Mouse (Mus musculus): ENCODE measurements at regions not wholly inside any gene's neighbourhood (a gene's known extent, or its start where the extent isn't known, plus 50 kb on each side); places are given as distances from the start of the nearest gene placed in this dataset.

DNA sequence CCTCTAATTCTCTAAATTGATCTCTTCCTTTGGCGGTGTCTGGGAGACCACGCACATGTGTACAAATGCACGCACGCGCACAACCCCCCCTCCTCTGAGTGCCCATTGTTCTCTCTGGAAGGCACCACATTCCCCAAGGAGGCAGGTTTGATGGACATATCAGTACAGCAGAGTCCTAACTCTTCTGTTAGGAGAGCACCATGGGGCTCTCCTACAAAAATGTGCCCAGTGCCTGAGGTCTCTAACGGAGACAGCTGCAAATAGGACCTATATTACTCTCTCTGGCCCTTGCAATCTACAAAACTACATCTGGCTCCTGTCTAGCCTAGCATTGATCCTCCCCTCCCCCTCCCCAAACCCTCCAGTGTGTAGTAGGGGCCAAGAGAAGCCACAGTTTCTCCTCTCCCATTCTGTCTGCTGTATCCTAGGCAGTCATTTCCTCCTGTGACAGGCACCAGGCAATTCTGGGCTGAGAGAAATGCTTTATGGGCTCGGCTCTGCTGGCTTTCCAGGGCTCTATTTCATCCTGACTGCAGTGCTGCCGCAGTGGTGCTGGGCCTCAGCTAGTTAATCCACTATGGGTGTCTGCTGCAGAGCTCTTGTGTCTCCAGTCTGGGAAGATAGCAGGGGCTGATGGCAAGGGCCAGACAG, 340.6 kb downstream of the Rps24 start:
- in situ Hi-C loops (cut with MboI, MseI) = no loop called here

GRCm38 (mm10) chr14:24829001-24829400, 342.1 kb downstream of the Rps24 start:
- in situ Hi-C loops (cut with MboI, MseI) = no loop called here

- in situ Hi-C loops (cut with MboI, MseI) = no loop called here
Observed at GRCm38 (mm10) chr14:24833211-24833610, 346.3 kb downstream of the Rps24 start.

DNA sequence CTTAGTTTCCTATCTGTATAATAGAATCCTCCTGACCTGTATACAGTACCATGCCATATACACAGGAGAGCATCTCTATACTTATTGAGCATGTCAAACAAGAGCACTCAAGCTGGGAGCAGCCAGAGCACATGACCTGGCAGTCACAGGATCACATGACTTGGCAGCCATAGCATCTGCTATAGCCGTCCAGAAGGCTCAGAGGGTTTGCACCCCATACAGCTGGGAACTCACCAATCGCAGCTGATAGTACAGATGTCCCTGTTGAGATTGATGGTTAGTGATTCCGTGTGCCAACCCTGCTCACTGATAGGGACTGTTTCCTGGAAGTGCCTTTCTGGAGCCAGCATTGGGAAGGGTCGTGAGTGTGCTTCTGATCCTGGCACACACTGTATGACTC, 351.3 kb downstream of the Rps24 start:
- in situ Hi-C loops (cut with MboI, MseI) = no loop called here

- in situ Hi-C loops (cut with MboI, MseI) = no loop called here
Observed at GRCm38 (mm10) chr14:24839056-24839455, 352.1 kb downstream of the Rps24 start.

GRCm38 (mm10) chr14:24841715-24842496, 355.0 kb downstream of the Rps24 start:
- in situ Hi-C loops (cut with MboI, MseI) = no loop called here

- in situ Hi-C loops (cut with MboI, MseI) = no loop called here
Observed at GRCm38 (mm10) chr14:24843626-24844025, 356.7 kb downstream of the Rps24 start.

DNA sequence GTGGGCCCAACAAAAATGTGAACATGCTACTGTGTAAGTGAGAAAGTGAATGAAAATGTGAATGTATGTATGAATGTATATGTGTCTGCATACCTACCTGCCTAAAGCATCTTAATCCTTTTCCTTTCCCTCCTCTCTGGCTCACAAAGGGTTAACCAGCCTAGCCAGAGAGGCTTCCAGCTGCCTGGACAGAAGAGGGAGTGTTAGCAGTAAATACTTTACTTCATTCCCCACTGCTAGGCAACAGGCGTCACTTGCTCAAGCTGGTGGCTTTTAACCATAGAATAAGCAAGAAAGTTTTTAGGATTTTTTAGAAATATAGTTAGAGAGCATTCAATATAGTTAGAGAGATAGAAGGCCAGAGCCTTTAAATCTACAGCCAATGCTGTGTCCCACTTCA, 363.6 kb downstream of the Rps24 start:
- in situ Hi-C loops (cut with MboI, MseI) = no loop called here

DNA sequence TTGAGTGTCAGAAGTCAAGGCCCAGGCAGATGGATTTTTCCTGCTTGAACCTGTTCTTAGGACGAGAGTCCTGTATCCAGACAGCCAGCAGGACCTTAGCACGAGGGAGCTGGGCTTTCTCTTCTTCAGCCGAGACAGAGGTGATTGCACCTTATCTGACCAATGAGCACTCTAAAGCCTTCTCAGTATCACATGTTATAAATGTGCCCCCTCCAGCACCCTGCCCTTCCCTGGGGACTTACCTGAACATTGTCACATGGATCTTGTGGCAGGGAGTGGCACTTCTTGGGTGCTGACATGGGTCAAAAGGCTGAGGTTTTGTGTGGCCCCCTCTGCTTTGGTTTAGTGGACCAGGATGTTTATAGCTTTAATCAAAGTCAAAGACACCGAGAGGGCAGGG, 367.5 kb downstream of the Rps24 start:
- in situ Hi-C loops (cut with MboI, MseI) = no loop called here

DNA sequence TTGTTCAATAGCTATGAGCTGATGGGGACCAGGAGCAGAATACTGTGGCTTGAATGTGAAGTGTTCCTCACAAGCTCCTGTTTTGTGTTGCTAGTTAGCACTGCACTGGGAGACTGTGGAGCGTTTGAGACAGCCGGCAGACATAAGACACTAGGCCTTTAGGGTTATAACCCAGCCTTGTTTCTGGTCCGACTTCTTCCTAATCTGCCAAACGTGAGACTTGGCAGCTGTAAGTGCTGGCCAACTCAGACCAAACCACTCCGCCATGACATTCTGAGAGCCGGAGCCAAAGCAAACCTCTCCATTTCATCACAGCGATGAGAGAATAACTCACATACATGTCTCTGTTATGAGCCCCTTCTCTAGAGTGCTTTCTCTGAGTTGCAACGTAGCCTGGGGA, 375.2 kb downstream of the Rps24 start:
- in situ Hi-C loops (cut with MboI, MseI) = no loop called here

GRCm38 (mm10) chr14:24862661-24863060, 375.7 kb downstream of the Rps24 start:
- in situ Hi-C loops (cut with MboI, MseI) = no loop called here

DNA sequence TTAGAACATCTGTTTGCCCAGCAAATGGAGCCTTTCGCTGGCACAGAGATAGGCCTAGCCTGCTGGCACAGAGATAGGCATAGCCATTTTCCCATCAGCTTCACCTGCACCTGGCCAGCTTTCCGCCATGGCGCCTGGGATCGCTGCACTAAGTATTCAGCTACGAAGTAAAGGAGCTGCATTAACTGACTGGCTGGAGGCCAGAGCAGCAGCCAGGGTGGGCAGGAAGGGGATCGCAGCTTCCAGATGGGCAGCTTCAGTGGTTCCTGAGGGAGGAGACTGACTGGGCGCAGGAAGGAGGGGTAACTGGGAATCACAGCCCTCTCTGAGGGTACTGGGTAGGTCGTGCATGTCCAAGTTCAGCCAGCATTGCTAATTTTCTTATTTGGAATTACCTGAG, 376.2 kb downstream of the Rps24 start:
- in situ Hi-C loops (cut with MboI, MseI) = no loop called here

- in situ Hi-C loops (cut with MboI, MseI) = no loop called here
Observed at GRCm38 (mm10) chr14:24865579-24866230, 378.8 kb downstream of the Rps24 start.

DNA sequence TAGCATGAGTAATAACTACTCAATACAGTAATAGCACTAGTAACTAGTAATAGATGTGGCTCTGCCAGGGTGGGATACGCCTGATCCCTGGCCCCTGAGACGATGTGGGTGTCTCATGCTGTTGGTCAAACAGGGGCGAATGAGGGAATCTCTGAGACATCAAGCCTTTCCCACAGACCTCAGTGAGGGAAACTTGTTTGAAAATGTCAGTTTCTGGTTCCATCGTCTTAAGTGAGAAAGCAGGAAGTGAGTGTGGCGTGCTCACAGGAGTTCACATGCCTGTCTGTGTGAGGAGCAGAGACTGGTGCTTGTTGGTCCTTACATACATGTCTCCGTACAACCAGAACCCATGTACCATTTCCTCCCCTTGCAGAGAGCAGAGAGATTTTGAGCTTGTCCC, 380.9 kb downstream of the Rps24 start:
- in situ Hi-C loops (cut with MboI, MseI) = no loop called here

DNA sequence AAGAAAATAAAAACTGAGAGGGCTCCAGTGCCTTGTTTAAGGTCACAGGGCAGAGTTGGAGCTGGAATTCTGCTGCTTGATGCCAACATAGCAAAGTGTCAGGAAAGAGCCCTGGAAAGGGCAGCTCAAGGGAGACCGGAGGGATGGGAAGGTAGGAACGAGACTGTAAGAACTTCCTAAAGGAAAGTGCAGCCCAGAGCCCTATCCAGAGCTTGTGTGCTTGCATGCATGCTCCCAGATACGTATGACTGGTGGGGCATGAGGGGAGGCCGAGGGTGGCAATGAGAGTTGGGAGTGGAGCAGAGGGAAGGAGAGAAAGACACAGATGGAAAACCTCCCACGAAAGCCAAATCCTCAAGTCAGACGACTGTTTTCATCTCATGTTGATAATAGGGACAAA, 381.8 kb downstream of the Rps24 start:
- in situ Hi-C loops (cut with MboI, MseI) = no loop called here

DNA sequence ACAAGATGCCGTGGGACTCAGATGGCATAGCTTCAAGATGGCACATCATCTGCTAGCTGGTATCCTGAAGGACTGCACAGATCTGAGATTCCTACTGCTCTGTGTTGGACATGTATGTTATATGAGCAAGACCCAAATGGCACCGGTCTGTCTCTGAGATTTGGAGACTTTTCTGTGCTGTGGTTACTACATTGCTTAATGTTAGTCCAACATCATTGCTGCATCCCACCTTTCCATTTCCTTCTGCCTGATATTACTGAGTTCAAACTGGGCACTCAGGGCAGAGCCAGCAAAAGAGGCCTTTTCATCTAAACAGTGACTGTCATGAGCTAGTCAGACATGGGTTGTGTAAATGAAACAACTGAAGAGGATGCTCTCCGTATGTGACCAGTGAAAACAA, 383.3 kb downstream of the Rps24 start:
- in situ Hi-C loops (cut with MboI, MseI) = no loop called here

- in situ Hi-C loops (cut with MboI, MseI) = no loop called here
Observed at GRCm38 (mm10) chr14:24871392-24871998, 384.6 kb downstream of the Rps24 start.

DNA sequence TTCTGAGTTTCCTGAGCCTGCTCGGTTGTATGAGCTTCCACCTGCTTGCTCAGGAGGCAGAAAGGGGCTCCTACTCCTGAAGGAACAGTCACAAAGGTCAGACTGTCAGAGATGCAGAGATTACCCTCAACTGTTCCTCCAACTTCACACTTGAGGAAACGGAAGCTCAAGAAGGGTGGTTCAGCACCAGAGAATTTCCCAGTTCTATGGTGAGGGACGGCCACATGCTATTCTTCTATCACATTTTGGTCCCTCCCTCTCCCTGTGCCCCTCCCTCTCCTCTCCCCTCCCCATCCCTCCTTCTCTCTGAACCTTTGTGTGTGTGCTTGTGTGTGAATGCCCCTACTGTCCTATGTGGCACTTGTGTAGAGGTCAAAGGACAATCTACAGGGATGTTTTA, 386.0 kb downstream of the Rps24 start:
- in situ Hi-C loops (cut with MboI, MseI) = no loop called here

GRCm38 (mm10) chr14:24873406-24873805, 386.5 kb downstream of the Rps24 start:
- in situ Hi-C loops (cut with MboI, MseI) = no loop called here

DNA sequence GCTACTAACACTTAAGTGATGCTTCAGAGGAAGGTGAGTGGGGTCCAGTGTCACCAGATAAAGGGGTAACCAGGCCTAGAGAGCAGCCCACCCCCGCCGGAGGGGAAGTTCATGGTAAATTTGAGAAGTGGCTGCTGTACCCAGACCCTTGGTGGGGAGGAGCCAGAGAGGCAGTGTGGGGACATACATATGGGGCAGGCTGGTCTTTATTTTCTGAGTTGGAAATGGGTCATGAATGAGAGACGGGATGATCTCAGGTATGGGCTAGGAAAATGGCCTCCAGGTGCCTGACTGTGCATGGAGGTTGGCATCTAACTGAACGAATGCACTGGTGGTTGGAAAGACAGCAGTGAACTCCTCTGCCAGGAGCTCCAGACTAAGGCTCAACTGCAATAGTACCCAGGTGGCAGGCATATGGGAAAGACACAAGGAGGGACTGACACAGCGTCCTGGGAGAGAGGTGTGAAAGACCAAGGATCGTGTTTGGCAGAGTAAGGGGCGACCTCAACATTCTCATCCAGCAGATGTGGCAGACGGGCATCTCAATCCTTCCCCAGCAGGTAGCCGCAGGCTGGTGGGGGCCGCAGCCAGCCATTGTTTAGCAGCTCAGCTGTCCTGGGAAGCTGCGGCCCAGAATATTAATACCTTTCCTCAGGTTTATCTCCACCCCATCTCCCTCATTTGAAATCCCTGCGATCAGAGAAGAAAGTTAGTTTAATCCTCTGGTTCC, 387.7 kb downstream of the Rps24 start:
- in situ Hi-C loops (cut with MboI, MseI) = no loop called here

DNA sequence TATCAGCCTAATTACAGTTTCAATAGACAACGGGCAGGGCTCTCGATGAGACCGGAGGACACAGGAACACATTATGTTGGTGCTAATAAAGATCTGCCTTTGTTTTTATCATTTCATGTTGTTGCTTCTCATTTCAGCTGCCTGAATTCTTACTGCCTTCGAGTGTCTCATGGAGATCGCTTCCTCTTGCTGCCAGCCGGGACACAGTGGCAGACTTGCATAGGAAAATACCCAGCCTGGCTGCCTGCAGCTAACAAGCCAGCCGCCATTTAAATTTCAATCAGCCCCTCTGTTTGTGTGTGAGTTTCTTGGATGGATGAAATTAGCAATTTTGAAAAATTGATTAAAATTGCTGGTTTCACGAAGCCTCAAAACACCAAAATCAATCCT, 388.2 kb downstream of the Rps24 start:
- in situ Hi-C loops (cut with MboI, MseI) = no loop called here

DNA sequence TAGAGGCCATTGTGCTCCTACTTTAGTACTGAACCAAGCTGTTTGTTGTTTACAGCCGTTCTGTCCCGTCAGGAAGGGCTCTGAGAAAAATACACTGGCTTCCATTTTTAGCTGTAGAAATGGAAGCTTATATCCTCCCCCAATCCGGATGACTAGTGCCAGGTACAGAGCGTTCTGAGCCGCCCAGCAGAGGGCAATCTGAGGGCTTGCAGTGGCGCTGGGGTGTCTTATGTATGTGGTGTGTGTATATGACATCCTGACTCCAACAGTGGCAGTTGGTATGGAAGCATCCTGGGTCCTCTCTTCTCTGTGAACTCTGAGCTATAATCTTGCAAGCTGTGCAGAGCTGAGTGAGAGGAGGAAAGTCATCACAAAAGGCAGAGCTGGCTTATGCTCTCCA, 389.0 kb downstream of the Rps24 start:
- in situ Hi-C loops (cut with MboI, MseI) = no loop called here

All from T-helper 1 cell (primary cell).